Mouse (Mus musculus) c-Kit-positive CD71-positive TER-119-negative erythroid progenitor cells, embryonic 14.5 days (primary cell): Measurements from ENCODE around the gene Fgfr2.

Source experiments
- DNase-seq: peaks from one replicate; pipeline ENCODE4 v3.0.0-alpha.2; 2013; ENCODE audit warnings: low read depth

Gene Fgfr2

DNA sequence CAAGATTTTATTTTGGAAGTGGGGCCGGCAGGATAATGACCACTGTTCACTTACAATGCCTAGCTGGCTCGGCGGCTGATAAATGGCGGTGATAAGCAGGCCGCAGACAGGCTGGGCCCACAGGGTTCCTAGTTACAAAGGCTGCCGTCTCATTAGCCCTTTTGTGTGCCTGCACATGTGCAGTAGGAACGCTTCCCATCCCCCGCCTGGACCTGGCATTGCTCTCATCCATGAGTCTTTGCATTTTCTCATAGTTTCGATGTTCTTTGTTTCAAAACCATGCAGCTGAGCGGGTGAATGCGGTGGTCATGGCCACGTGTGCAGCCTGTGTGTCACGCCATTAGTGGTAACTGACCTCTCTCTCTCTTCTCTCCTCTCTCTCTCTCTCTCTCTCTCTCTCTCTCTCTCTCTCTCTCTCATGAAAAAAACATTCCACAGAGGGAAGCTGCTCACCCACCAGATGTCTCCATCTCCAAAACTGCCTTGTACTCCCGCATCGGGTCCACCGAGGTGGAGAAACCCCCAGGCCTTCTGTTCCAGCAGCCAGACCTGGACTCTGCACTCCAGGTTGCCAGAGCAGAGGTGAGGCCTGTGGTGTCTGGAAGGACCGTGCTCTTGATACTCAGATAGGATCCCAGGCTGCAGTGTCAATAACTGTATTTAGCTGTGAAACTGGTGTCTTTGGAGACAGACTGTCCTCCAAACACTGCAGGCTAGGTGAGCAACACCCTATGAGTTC lies 2372.2 kb downstream of the Fgfr2 start:
- DNase-seq: no peak

GRCm38 (mm10) chr7:130749165-130749564 lies 2374.0 kb downstream of the Fgfr2 start:
- no peak for DNase-seq

GRCm38 (mm10) chr7:130743239-130744025 lies 2379.7 kb downstream of the Fgfr2 start:
- DNase-seq: no peak

DNA sequence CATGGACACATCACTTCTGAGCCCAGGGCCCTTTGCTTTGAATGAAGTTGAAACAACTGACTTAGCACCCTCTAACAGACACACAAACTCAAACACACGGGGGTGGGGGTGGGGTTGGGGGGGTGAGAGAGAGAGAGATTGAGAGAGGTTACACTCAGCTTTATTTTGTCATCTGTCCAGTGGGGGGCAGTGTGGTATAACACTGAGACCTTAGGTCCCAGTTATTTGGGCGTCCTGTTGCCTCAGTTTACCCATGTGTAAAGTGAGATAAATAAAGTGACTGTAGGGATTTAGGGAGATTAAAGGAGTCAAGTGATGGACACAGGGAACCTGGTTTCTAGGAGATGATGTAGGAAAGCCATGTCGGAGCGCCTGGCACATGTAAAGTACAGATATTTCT lies 2382.1 kb downstream of the Fgfr2 start:
- no peak for DNase-seq

- DNase-seq: no peak
Measured at GRCm38 (mm10) chr7:130734195-130734787, 2388.9 kb downstream of the Fgfr2 start.

DNA sequence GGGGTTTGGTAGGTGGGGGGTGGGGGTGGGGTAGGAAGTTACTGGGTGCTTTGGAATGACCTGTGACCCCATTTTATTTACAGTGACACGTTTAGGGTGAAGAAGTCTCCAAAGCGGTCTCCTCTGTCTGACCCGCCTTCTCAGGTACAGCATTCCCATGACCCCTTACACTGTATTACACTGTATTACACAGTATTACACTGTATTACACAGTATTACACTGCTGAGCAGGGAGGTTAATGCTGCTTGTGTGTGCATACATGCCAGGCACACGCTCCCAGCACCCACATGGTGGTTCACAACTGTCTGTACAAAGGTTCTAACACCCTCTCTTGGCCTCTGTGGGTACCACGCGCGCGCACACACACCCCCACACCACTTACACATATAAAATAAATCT lies 2389.7 kb downstream of the Fgfr2 start:
- no peak for DNase-seq

DNA sequence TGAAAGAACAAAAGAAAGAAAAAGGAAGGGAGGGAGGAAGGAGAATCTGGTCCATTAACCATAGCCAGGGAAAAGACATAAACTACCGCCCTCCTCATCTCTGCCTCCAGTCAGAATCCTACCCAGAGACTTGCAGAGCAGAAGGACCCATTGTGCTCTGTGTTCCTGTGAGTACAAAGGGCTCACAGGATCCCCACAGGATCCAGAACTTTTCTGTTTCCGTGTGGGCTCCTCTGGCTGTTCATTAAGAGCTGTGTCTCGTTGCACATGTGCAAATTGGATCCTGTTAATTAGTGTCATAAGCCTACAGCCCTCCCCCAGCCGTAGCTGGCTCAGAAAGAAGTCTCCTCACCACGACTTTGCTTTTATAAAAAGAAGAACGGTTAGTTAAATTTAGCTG lies 2390.2 kb downstream of the Fgfr2 start:
- DNase-seq: no peak

DNA sequence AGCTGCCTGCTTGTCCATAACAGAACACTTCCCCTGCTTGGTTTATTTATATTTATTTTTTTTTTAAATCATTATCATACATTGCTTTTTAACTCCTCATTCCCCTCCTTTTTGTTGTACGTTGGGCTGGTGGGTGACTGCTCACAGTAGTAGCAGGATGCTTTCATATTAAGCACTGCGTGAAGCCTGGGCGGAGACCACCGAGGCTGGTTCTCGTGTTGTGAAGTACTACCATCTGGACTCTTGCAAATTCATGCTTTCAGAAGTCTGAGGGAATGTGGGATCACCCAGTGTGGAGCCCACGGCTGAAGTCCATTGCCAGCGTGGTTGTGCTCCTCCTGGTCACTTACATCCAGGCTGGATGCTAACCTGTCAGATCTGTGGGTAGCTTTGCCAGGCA lies 2391.4 kb downstream of the Fgfr2 start:
- DNase-seq: no peak

DNA sequence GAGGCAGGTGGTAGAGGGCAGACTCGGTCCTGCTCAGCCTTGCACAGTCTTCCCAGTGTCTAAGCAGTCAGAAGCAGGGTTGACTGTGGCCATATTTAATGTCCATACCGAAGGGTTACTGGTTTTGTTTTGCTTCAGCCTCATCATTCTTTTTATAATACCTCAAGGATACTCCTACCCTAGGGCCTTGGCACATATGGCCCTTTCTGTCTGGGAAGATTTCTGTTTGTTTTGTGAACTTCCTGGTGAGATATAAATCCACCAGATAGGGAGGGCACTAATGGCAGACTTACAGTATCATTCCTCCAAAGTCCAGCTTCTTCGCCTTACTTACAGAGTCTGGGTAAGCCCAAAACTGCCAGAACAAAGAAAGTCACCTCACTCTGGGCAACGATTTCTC lies 2395.6 kb downstream of the Fgfr2 start:
- DNase-seq: no peak

GRCm38 (mm10) chr7:130726724-130727422 lies 2396.3 kb downstream of the Fgfr2 start:
- DNase-seq: no peak

- DNase-seq: no peak
Measured at GRCm38 (mm10) chr7:130726185-130726584, 2397.0 kb downstream of the Fgfr2 start.

DNA sequence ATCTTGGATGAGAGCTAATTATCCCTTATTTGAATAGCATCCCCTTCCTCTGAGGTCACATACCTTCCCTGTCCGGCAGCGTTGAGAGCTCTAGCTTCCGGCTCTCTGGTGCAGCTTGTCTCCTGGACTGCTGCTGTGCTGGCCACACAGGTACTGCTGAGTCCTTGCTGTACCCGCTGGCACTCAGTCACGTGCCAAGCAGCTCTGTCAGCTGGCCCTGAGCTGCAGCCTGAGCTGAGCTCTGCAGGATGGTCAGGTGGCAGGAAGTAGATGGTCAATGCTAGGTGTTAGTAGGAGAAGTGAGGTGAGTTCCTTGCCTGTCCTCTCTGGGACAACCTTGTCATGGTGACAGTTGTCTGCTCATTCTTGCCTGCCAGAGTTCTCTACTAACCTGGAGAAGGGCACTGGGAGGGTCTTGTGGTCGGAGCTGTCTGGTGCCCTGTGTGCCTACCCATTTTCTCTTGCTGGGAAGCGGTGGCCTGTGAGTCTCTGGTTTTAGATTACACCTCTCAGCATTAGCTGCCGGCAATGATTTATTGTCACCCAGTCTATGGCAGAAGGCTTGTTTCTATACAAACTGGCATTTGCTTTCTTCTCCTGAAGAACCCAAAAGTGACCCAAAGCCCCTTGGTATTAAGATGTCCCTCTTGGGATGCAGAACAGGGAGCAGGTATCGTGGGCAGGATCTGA lies 2402.4 kb downstream of the Fgfr2 start:
- DNase-seq: no peak

- DNase-seq: no peak
Measured at GRCm38 (mm10) chr7:130719931-130720598, 2403.1 kb downstream of the Fgfr2 start.

DNA sequence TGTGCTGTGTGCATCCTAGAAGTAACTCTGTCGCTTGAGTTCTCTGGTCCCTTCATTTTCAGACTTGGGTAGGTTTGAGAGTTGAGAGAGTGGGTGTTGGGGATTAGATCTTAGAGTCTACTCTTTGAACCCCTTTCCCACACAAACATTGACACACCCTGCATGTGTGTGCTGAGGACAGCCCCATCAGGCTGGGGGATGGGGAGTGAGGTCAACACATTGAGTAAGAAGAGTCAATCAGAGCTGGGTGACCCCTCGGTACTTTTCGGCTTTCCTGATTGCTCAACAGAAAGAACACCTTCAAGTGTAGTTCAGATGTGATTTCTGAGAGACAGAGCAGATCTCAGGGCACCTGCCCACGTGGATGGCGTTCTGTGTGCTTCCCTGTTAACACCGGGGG lies 2406.2 kb downstream of the Fgfr2 start:
- no peak for DNase-seq

DNA sequence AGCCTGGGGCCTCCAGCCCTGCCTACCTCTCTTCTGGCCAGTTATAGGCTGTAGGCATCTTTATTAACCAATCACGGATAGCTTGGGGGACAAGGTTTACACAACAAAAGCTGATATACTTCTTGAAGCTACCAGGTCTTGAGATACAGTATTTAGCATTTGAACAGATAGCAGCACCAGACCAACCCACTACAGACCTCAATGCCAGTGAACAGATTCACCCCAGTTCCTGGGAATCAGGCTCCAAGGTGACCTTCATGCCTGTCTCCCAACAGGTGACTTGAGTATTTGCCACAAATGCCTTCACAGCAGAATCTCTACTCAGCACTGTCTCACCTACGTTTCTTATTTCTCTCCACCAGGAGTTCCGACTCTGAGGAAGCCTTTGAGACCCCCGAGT lies 2406.8 kb downstream of the Fgfr2 start:
- DNase-seq: no peak

- no peak for DNase-seq
Measured at GRCm38 (mm10) chr7:130715467-130715866, 2407.7 kb downstream of the Fgfr2 start.

DNA sequence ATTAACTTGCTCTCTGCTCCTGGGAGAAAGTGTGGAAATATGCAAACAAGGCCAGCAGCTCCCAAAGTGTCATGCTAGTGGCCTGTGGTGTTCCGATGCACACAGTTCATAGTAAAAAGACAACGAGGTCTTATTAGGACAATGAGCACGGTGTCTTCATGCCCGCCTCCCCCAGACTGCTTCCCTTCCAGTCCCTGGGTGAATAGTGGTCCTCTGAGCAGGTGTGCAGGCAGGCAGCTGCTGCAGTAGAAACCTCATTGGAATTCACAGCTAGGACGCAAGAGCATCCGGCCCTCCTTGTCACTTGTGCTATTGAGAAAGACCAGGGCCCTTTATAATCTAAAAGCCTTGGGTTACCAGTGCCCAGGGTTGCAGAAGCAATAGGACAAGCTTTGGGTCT lies 2409.8 kb downstream of the Fgfr2 start:
- no peak for DNase-seq

DNA sequence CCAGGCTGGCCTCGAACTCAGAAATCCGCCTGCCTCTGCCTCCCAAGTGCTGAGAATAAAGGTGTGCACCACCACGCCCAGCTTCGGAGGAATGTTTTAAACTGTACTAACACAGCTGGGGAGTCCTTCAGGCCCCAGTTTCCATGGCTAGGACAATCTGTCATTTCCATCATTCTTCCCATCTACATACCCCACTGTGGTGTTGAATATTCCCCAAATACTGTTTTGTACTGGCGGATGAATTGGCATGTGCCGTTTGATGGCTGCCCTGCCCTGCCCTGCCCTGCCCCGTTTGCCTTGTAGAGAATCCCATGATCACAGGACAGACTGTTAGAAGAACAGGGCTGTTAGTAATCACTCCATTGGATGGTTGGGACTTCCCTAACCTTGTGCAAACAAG lies 2411.3 kb downstream of the Fgfr2 start:
- DNase-seq: no peak

GRCm38 (mm10) chr7:130709372-130710274 lies 2413.5 kb downstream of the Fgfr2 start:
- DNase-seq: no peak

DNA sequence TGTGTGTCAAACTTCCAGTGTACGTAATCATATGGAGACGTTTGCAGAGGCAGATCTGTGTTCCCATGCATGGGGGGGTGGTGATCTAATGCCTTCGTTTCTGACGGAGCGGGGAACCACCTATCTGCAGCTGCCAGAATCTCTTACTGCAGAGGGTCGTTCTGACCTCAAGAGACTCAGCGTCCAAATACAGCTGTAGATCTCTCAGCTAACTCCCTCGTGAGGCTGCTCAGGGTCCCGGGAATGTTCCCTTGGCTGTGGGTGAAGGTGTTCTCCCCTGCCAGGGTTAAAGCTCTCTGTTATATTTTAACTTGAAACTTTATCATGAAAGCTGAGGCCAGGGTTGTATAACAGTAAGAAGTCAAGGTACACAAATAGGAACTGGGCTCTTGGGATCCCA lies 2414.2 kb downstream of the Fgfr2 start:
- DNase-seq: no peak
